Mouse (Mus musculus) stomach, embryonic 14.5 days (tissue): ENCODE results near the gene Nfib. TPM values are rescaled to one million over a fixed set of nuclear protein-coding genes. Genes with fewer than 3 reads are reported as not detected.

Experiments
- ATAC-seq: fragments of 200-750 bp; cut with Nextera tagmentation; 2 replicates; pipeline ENCODE4 v1.8.0; 2017; ENCODE audit warnings: low read depth, moderate TSS enrichment; ENCODE audit not compliant: insufficient number of reproducible peaks, insufficient read depth, low FRiP score
- H3K27ac ChIP-seq: fragments of 300-500 bp; sonication (generic); 2 replicates; pipeline ENCODE4 v1.5.1; 2014; ENCODE audit warnings: mild to moderate bottlenecking, low read length, moderate library complexity, mixed read lengths
- H3K27me3 ChIP-seq: fragments of 300-500 bp; sonication (generic); 2 replicates; pipeline ENCODE4 v1.6.1; 2014; ENCODE audit warnings: low read length, control low read depth, mixed read lengths; ENCODE audit not compliant: control insufficient read depth, insufficient read depth
- H3K36me3 ChIP-seq: fragments of 300-500 bp; sonication (generic); 2 replicates; pipeline ENCODE4 v1.6.1; 2014; ENCODE audit warnings: mild to moderate bottlenecking, control low read depth, low read length, moderate library complexity, mixed read lengths; ENCODE audit not compliant: control insufficient read depth, insufficient read depth
- H3K4me1 ChIP-seq: fragments of 300-500 bp; sonication (generic); 2 replicates; pipeline ENCODE4 v1.6.1; 2014; ENCODE audit warnings: low read length, control low read depth, mixed read lengths; ENCODE audit not compliant: control insufficient read depth, insufficient read depth
- H3K4me2 ChIP-seq: fragments of 300-500 bp; sonication (generic); replicated peaks from 2 replicates; pipeline ENCODE4 v1.6.1; 2014; ENCODE audit warnings: low read depth, low read length, control low read depth
- H3K4me3 ChIP-seq: fragments of 300-500 bp; sonication (generic); 2 replicates; pipeline ENCODE4 v1.5.1; 2014; ENCODE audit warnings: low read depth, low read length, control low read depth
- H3K9ac ChIP-seq: fragments of 300-500 bp; sonication (generic); replicated peaks from 2 replicates; pipeline ENCODE4 v1.6.1; 2014; ENCODE audit warnings: low read depth, mild to moderate bottlenecking, control low read depth, low read length, moderate library complexity, mixed read lengths
- H3K9me3 ChIP-seq: fragments of 300-500 bp; sonication (generic); 2 replicates; pipeline ENCODE4 v1.6.1; 2016; ENCODE audit warnings: low read depth, low read length, control low read depth; ENCODE audit not compliant: control insufficient read depth
- WGBS: fragments of 180-500 bp; shearing (Covaris S2); extraction: QIAGEN DNeasy Blood & Tissue Kit; methylation state at CpG from one replicate; pipeline ENCODE4 v1.1.7; 2014; 5-methylcytosine and 5-hydroxymethylcytosine counted together
- polyA plus RNA-seq: library from polyadenylated mRNA; unstranded; fragments of >200 nt; fragmentation: Nextera tagmentation; extraction: Ambion mirVana; gene quantifications from 2 replicates; pipeline ENCODE4 v1.2.1, GENCODE M21; 2014

Nfib gene
- polyA plus RNA-seq, 1 experiment from 2014 or later = 94.5 TPM

GRCm38 (mm10) chr4:82497671-82498631 lies 207.6 kb downstream of the Nfib start:
- H3K4me1 ChIP-seq = peaks cover 38% of the 10 kb centered on the region
- WGBS = 84% methylated on average over 26 of the region's 26 CpGs

GRCm38 (mm10) chr4:82497141-82497566 lies 208.4 kb downstream of the Nfib start:
- Histone ChIP-seq H3K9me3 (no peaks in the 10 kb centered on the region), H3K27ac (no peak overlapping the region), H3K9ac (no peak overlapping the region), H3K4me3 (no peak overlapping the region), H3K36me3 (peaks cover 16% of the 10 kb centered on the region), H3K27me3 (no peaks in the 10 kb centered on the region), H3K4me1 (peaks cover 38% of the 10 kb centered on the region), H3K4me2 (no peak overlapping the region)
- ATAC-seq = no peak
- WGBS = 60% methylated on average over 8 of the region's 8 CpGs

More at GRCm38 (mm10) chr4:82497671-82498631, 207.6 kb downstream of the Nfib start:
- Histone ChIP-seq H3K27me3 (no peaks in the 10 kb centered on the region), H3K4me3 (no peak overlapping the region), H3K9ac (no peak overlapping the region), H3K27ac (no peak overlapping the region), H3K36me3 (peaks cover 16% of the 10 kb centered on the region), H3K9me3 (no peaks in the 10 kb centered on the region), H3K4me2 (no peak overlapping the region)
- ATAC-seq = no peak

GRCm38 (mm10) chr4:82496383-82496782 lies 209.2 kb downstream of the Nfib start:
- Histone ChIP-seq H3K9ac (no peak overlapping the region), H3K4me2 (no peak overlapping the region), H3K27me3 (no peaks in the 10 kb centered on the region)

GRCm38 (mm10) chr4:82495605-82496004 lies 209.9 kb downstream of the Nfib start:
- Histone ChIP-seq H3K4me1 (peaks cover 35% of the 10 kb centered on the region), H3K4me2 (no peak overlapping the region), H3K36me3 (peaks cover 16% of the 10 kb centered on the region), H3K27me3 (no peaks in the 10 kb centered on the region), H3K9ac (no peak overlapping the region), H3K27ac (no peak overlapping the region), H3K9me3 (no peaks in the 10 kb centered on the region), H3K4me3 (no peak overlapping the region)
- WGBS = 86% methylated on average over 6 of the region's 6 CpGs
- ATAC-seq = no peak

More at GRCm38 (mm10) chr4:82496383-82496782, 209.2 kb downstream of the Nfib start:
- Histone ChIP-seq H3K9me3 (no peaks in the 10 kb centered on the region), H3K27ac (no peak overlapping the region), H3K4me3 (no peak overlapping the region), H3K36me3 (peaks cover 16% of the 10 kb centered on the region), H3K4me1 (peaks cover 38% of the 10 kb centered on the region)
- no peak for ATAC-seq
- 62% methylated on average over 5 of the region's 5 CpGs for WGBS

GRCm38 (mm10) chr4:82494829-82495228 lies 210.7 kb downstream of the Nfib start:
- Histone ChIP-seq H3K9me3 (no peaks in the 10 kb centered on the region), H3K27me3 (no peaks in the 10 kb centered on the region), H3K4me1 (peaks cover 34% of the 10 kb centered on the region), H3K27ac (no peak overlapping the region), H3K36me3 (peaks cover 16% of the 10 kb centered on the region), H3K4me2 (no peak overlapping the region), H3K4me3 (no peak overlapping the region), H3K9ac (no peak overlapping the region)
- no peak for ATAC-seq
- WGBS = 93% methylated on average over 10 of the region's 10 CpGs

- ATAC-seq = no peak
- H3K36me3 ChIP-seq = peaks cover 16% of the 10 kb centered on the region
- no peak overlapping the region for H3K4me2 ChIP-seq
- WGBS = 68% methylated on average over 3 of the region's 3 CpGs
- H3K9ac ChIP-seq = no peak overlapping the region
- no peaks in the 10 kb centered on the region for H3K9me3 ChIP-seq
- no peak overlapping the region for H3K27ac ChIP-seq
- H3K27me3 ChIP-seq = no peaks in the 10 kb centered on the region
- peaks cover 32% of the 10 kb centered on the region for H3K4me1 ChIP-seq
- no peak overlapping the region for H3K4me3 ChIP-seq
These were observed 211.1 kb downstream of the Nfib start for GRCm38 (mm10) chr4:82494424-82494823.

- WGBS = 61% methylated on average over 1 of the region's 1 CpGs
- no peak for ATAC-seq
- Histone ChIP-seq H3K27me3 (no peaks in the 10 kb centered on the region), H3K4me2 (no peak overlapping the region), H3K9ac (no peak overlapping the region), H3K4me1 (peaks cover 29% of the 10 kb centered on the region; the same call in 1 of the 2 replicates), H3K9me3 (no peaks in the 10 kb centered on the region), H3K27ac (no peak overlapping the region), H3K4me3 (no peak overlapping the region), H3K36me3 (peaks cover 16% of the 10 kb centered on the region)
These were observed 211.7 kb downstream of the Nfib start for GRCm38 (mm10) chr4:82493865-82494264.

GRCm38 (mm10) chr4:82493363-82493762 lies 212.2 kb downstream of the Nfib start:
- no peak overlapping the region for H3K4me2 ChIP-seq
- H3K4me3 ChIP-seq = no peak overlapping the region
- H3K9me3 ChIP-seq = no peaks in the 10 kb centered on the region
- no peak overlapping the region for H3K9ac ChIP-seq
- H3K27ac ChIP-seq = no peak overlapping the region
- no peaks in the 10 kb centered on the region for H3K27me3 ChIP-seq
- peaks cover 13% of the 10 kb centered on the region for H3K36me3 ChIP-seq
- ATAC-seq = no peak
- peaks cover 29% of the 10 kb centered on the region; the same call in 1 of the 2 replicates for H3K4me1 ChIP-seq
- 74% methylated on average over 7 of the region's 7 CpGs for WGBS
